Mouse (Mus musculus) liver, embryonic 16.5 days (tissue): ENCODE results near the gene Pwwp2b. TPM values are rescaled to one million over a fixed set of nuclear protein-coding genes. Genes with fewer than 3 reads are reported as not detected.
A peak's percentile ranks its signal among the peaks of the same experiment; 100 is the strongest.

Experiments used
- ATAC-seq: fragments of 200-750 bp; cut with Nextera tagmentation; 2 replicates; pipeline ENCODE4 v1.8.0; 2017; ENCODE audit warnings: low read depth, mild to moderate bottlenecking, moderate number of reproducible peaks, moderate library complexity
- H3K27ac ChIP-seq: fragments of 300-500 bp; sonication (generic); 2 replicates; pipeline ENCODE4 v1.5.1; 2014; ENCODE audit warnings: mild to moderate bottlenecking, low read length
- H3K27me3 ChIP-seq: fragments of 300-500 bp; sonication (generic); 2 replicates; pipeline ENCODE4 v1.6.1; 2014; ENCODE audit warnings: low read depth, low read length, mixed read lengths; ENCODE audit not compliant: control insufficient read depth, insufficient read depth
- H3K36me3 ChIP-seq: fragments of 300-500 bp; sonication (generic); 2 replicates; pipeline ENCODE4 v1.6.1; 2014; ENCODE audit warnings: mild to moderate bottlenecking; ENCODE audit not compliant: control insufficient read depth, insufficient read depth
- H3K4me1 ChIP-seq: fragments of 300-500 bp; sonication (generic); 2 replicates; pipeline ENCODE4 v1.6.1; 2014; ENCODE audit warnings: low read depth, low read length, mixed read lengths; ENCODE audit not compliant: control insufficient read depth
- H3K4me2 ChIP-seq: fragments of 300-500 bp; sonication (generic); 2 replicates; pipeline ENCODE4 v1.6.1; 2014; ENCODE audit warnings: low read depth, low read length, mixed read lengths
- H3K4me3 ChIP-seq: fragments of 300-500 bp; sonication (generic); 2 replicates; pipeline ENCODE4 v1.5.1; 2014; ENCODE audit warnings: low read depth, mild to moderate bottlenecking, low read length
- H3K9ac ChIP-seq: fragments of 300-500 bp; sonication (generic); 2 replicates; pipeline ENCODE4 v1.6.1; 2014; ENCODE audit warnings: low read depth, low read length
- H3K9me3 ChIP-seq: fragments of 300-500 bp; sonication (generic); replicated peaks from 2 replicates; pipeline ENCODE4 v1.6.1; 2016; ENCODE audit warnings: low read length; ENCODE audit not compliant: control insufficient read depth
- WGBS: fragments of 180-500 bp; shearing (Covaris S2); extraction: QIAGEN DNeasy Blood & Tissue Kit; methylation state at CpG from one replicate; pipeline ENCODE4 v1.1.7; 2014; ENCODE audit not compliant: insufficient replicate concordance; 5-methylcytosine and 5-hydroxymethylcytosine counted together
- polyA plus RNA-seq: library from polyadenylated mRNA; unstranded; fragments of >200 nt; fragmentation: Nextera tagmentation; extraction: Ambion mirVana; gene quantifications from 2 replicates; pipeline ENCODE4 v1.2.1, GENCODE M21; 2015

The Pwwp2b gene
- 1.1 and 1.3 TPM in 2 replicates for polyA plus RNA-seq

DNA sequence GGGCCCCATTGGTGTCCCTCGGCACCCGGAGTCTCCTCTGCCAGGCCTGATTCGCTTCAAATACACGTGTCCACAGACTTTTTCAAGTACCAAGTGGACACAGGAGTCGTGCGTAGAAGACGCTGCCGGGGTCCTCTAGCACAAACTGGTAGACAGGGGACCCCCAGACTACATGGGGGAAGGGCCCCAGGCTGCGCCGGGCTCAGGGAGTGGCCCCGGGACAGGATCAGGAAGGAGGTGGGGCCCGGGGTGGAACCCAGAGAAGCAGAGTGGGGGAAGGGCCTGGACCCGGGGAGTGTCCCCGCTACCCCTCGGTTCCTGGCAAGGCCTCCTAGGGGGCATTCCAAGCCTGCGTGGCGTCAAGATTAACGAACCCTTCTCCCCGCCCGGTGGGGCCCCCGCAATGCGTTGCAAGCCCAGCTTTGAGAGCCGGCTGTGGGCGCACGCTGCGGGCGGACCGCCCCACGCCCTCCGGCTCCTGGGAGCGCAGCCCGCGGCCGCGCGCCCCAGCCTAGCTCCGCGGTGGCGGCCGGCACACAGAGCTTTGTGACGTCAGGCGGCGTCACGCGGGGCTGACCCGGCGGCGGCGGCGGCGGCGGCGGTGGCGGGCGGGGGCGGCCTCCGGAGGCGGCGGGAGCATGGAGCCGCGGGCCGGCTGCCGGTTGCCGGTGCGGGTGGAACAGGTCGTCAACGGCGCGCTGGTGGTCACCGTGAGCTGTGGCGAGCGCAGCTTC lies at the start of gene Pwwp2b:
TSS of gene Pwwp2b (plus strand) at position 602 of the 734 bp plus-strand sequence.
- peak; percentile 82 for ATAC-seq
- peaks cover 16% of the 10 kb centered on the region for H3K4me1 ChIP-seq
- no peaks in the 10 kb centered on the region for H3K9me3 ChIP-seq
- peak within 1 kb of the TSS; percentile 51 for H3K27ac ChIP-seq
- WGBS: under 1% methylated on average over 60 of the region's 72 CpGs
- no peaks in the 10 kb centered on the region for H3K36me3 ChIP-seq
- H3K4me2 ChIP-seq: peak within 1 kb of the TSS; percentile 62
- peak within 1 kb of the TSS; percentile 66 for H3K4me3 ChIP-seq
- H3K9ac ChIP-seq: peak within 1 kb of the TSS; percentile 64
- H3K27me3 ChIP-seq: peaks cover 21% of the 10 kb centered on the region

DNA sequence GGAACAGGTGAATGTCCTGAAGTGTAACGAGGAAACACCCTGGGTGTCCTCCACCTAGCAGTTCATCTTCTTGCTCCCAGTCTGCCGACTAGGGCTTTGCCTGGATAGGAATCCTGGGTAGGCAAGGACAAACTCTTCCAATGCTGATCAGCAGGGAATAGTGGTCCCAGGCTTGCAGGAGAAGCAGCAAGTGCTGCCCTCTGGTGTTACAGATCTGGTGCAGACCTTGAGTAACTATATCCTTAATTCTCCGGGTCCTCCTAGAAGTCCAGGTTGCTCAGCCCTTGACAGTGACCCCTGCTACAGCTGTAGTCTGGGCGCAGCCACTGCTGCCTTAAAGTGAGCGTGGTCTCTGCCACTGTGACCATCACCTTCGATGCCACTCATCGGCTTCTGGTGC lies 48.2 kb upstream of the Pwwp2b start:
- WGBS: 21% methylated on average over 7 of the region's 7 CpGs
- H3K9ac ChIP-seq: no peak overlapping the region
- no peak overlapping the region for H3K27ac ChIP-seq
- no peak overlapping the region for H3K4me2 ChIP-seq
- H3K4me1 ChIP-seq: no peaks in the 10 kb centered on the region
- H3K36me3 ChIP-seq: no peaks in the 10 kb centered on the region
- ATAC-seq: no peak
- H3K27me3 ChIP-seq: no peaks in the 10 kb centered on the region; the same call in 1 of the 2 replicates
- H3K9me3 ChIP-seq: no peaks in the 10 kb centered on the region
- no peak overlapping the region for H3K4me3 ChIP-seq

DNA sequence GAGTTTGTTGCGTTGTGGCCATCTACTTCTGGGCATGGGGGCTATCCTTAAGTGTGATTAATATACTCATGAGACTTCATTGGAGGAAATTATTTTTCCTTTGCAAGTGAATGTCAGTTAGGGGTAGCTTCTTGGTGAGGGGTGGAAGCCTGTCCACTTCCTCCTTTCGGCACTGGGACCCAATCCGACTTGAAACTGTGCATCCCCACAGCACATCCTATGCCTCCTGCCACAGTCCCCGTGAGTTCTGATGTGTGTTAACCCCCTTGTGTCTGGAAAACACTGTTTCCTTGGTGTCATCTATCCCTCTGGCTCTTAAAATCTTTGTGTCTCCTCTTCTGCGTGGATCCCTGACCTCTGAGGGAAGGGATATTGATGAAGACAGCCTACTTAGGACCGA lies 47.1 kb upstream of the Pwwp2b start:
- Histone ChIP-seq H3K9ac (no peak overlapping the region), H3K4me1 (no peaks in the 10 kb centered on the region), H3K27ac (no peak overlapping the region), H3K9me3 (no peaks in the 10 kb centered on the region), H3K36me3 (no peaks in the 10 kb centered on the region), H3K4me3 (no peak overlapping the region), H3K27me3 (no peaks in the 10 kb centered on the region; the same call in 1 of the 2 replicates), H3K4me2 (no peak overlapping the region)
- ATAC-seq: no peak
- 29% methylated on average over 6 of the region's 6 CpGs for WGBS

DNA sequence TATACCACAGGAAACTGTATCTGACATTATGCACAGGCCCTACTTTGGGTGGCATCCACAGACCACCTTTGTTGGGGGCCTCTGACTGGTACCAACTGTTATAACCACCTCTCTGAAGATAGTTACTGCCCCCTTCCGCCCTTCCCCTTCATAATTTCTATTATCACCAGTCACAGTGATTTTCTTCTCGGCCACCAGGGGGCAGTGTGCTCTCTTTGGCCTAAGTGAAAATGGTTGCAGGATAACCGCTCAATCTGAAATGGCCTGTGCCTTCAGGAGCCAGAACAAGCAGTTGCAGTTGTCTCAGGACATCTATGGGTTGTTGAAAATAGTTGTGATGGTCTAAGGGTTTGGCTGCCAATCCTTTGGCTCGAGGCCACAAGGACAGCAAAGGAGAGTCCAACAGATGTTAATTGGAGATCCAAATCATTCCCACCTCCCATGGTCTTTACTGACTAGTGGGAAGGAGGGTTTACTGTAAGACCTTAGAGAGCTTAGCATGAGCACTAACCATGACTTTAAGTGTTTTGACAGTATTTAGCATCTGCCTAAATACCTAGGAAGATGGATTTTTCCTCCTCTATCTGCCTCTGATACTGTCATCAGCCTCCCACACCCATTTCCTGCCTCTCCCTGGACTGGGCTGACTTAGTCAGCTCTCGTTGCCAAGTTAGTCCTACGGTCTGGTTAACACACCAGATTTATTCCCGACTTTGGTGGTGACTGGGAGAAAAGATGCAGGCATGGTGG lies 40.1 kb upstream of the Pwwp2b start:
- Histone ChIP-seq H3K4me2 (no peak overlapping the region), H3K4me3 (no peak overlapping the region), H3K4me1 (peaks cover 5% of the 10 kb centered on the region), H3K36me3 (no peaks in the 10 kb centered on the region), H3K9ac (no peak overlapping the region), H3K27ac (no peak overlapping the region), H3K9me3 (no peaks in the 10 kb centered on the region), H3K27me3 (no peaks in the 10 kb centered on the region)
- no peak for ATAC-seq
- 10% methylated on average over 7 of the region's 7 CpGs for WGBS

DNA sequence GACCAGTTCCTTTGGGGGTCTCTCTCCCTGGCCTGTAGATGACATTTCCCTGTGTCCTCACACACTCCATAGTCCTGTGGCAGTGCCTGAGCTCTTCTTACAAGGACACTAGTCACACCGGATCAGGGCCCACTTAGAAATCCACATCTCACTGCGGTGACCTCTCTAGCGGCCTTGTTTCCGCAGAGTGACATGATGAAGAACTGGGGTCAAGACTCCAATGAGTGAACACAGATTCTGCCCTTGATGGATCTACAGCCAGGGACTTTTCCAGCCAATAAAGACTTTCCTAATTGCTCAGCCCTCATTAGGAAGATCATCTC lies 39.5 kb upstream of the Pwwp2b start:
- H3K4me1 ChIP-seq: peaks cover 9% of the 10 kb centered on the region
- H3K4me3 ChIP-seq: no peak overlapping the region
- 74% methylated on average over 4 of the region's 4 CpGs for WGBS
- no peaks in the 10 kb centered on the region for H3K36me3 ChIP-seq
- H3K9me3 ChIP-seq: no peaks in the 10 kb centered on the region
- no peak overlapping the region for H3K9ac ChIP-seq
- no peak for ATAC-seq
- H3K4me2 ChIP-seq: no peak overlapping the region
- H3K27me3 ChIP-seq: no peaks in the 10 kb centered on the region
- H3K27ac ChIP-seq: no peak overlapping the region

DNA sequence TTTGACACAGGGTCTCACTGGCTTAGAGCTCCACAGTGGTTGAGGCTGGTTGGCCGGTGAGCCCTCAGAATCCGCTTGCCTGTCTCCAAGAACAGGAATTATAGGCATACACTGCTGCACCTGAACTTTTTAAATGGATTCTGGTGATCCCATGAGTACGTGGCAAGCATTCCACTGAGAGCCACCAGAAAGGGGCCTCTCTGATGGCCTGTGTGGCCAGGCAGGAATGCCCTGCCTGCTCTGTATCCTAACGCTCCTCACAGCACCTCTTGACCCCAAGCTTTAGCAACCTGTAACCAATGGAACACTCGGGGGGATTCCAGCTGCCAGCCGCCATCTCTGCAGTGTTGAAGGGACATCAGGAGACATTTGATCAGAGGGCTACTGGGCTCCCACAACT lies 36.5 kb upstream of the Pwwp2b start:
- H3K27me3 ChIP-seq: no peaks in the 10 kb centered on the region
- peaks cover 9% of the 10 kb centered on the region for H3K4me1 ChIP-seq
- no peak overlapping the region for H3K9ac ChIP-seq
- no peaks in the 10 kb centered on the region for H3K9me3 ChIP-seq
- no peak overlapping the region for H3K27ac ChIP-seq
- no peak overlapping the region for H3K4me3 ChIP-seq
- H3K4me2 ChIP-seq: no peak overlapping the region
- H3K36me3 ChIP-seq: no peaks in the 10 kb centered on the region
- WGBS: 74% methylated on average over 6 of the region's 6 CpGs
- ATAC-seq: no peak

DNA sequence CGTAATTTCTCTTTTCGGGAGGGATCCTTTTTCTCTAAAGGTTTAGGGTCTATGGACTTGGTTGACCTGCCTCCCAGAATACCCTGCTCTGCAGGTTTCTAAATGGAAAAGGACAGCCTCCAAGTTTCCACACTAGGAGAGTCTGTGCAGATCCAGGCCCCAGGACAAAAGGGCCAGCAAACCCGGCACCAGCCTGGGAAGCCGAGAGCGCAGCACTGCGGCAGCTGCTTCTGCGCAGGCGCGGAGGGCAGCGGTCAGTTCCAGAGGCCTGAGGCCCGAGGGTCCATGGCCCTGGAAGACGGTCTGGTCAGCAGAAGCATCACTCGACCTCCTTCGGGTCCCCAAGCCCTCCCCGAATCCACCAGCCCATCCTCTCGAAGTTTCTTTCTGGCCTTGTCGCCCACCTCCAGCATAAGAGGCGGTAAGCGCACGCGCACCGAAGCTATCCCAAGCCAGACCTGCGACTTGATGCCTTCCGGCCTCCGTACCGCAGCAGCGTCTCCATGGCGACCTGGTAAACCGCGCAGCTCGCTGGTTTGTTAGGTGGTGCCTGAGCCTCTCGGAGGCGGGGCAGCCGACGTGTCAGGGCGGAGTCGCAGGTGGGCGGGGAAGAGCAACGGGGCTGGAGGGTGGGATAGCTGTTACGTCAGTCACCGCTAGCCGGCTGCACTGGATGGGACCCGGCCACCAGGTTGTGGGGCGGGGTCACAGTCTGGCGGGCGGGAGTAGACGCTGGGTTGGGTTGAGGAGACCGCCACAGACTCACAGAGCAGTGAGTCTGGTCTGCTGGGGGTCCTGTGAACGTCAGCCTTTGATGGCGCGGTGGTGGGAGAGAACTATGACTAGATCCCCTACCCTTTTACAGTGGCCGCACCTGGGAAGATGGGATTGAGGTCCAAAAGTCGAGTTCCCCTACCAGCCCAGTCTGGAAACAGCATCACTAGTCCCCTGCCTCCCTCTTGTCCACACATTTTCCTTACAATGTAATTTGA lies 35.2 kb upstream of the Pwwp2b start, which contains the start of the genes Lrrc27 and Stk32c:
TSS of gene Lrrc27 (plus strand) at position 235 of the 992 bp plus-strand sequence.
TSS of gene Stk32c (minus strand) at position 554 of the 992 bp plus-strand sequence.
- Histone ChIP-seq H3K4me1 (peaks cover 9% of the 10 kb centered on the region), H3K4me2 (peak within 1 kb of the TSS; percentile 70), H3K27ac (peak within 1 kb of the TSS; percentile 37; the same call in 1 of the 2 replicates), H3K9me3 (no peaks in the 10 kb centered on the region), H3K4me3 (peak within 1 kb of the TSS; percentile 70), H3K36me3 (no peaks in the 10 kb centered on the region), H3K27me3 (no peaks in the 10 kb centered on the region), H3K9ac (peak within 1 kb of the TSS; percentile 73)
- WGBS: 2% methylated on average over 51 of the region's 53 CpGs
- peak; percentile 94 for ATAC-seq

DNA sequence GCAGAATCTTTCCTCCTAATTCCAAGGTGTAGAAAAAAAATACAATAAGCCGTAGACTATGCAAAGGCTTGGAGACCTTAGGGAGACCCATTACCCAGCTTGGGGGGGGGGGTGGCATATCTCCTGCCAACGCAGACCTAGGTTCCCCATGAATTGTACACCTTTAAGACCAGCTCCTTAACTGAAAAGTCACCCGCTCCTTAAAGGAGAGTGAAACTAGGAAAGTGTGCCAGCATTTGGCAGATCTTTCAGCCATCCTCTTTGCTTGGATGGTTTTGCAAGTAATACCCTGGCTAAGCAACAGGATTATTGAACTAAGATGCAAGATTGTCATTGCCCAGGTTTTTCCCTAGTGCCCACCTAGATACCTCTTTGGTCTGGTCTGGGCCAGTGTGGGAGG lies 34.5 kb upstream of the Pwwp2b start:
- ATAC-seq: no peak
- WGBS: 65% methylated on average over 3 of the region's 3 CpGs
- Histone ChIP-seq H3K4me2 (peak overlapping the region; percentile 70), H3K9me3 (no peaks in the 10 kb centered on the region), H3K4me3 (peak overlapping the region; percentile 70; the same call in 1 of the 2 replicates), H3K27ac (no peak overlapping the region), H3K36me3 (no peaks in the 10 kb centered on the region), H3K4me1 (peaks cover 9% of the 10 kb centered on the region), H3K27me3 (no peaks in the 10 kb centered on the region), H3K9ac (peak overlapping the region; percentile 42; the same call in 1 of the 2 replicates)
